Mouse (Mus musculus) retina, postnatal 7 days (tissue): ENCODE measurements at regions not wholly inside any gene's neighbourhood (a gene's known extent, or its start where the extent isn't known, plus 50 kb on each side); places are given as distances from the start of the nearest gene placed in this dataset.

Source experiments
- DNase-seq: peaks from one replicate; pipeline ENCODE4 v3.0.0-alpha.2; 2012; ENCODE audit warnings: low read depth, low spot score

- no peak for DNase-seq
Measured at GRCm38 (mm10) chr14:72113377-72113993, 378.2 kb downstream of the Gm9195 start.

DNA sequence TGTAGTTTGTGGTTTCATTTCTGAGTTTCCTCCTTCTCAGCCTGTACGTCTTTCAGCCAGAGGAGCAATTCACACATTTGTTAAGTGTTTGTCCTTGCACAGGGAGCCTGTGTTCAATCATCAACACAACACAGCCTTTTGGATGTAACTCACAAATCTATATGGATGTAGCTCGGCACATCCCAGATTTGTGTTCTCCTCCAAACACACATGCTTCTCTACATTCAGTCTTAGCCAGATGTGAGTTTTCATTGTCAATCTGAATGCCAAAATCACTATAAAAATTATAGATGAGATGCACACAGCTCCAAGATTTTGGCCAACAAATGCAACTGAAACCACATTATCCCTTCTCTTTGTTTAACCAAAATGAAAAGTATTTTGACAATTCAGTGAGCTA lies 380.9 kb downstream of the Gm9195 start:
- no peak for DNase-seq

DNA sequence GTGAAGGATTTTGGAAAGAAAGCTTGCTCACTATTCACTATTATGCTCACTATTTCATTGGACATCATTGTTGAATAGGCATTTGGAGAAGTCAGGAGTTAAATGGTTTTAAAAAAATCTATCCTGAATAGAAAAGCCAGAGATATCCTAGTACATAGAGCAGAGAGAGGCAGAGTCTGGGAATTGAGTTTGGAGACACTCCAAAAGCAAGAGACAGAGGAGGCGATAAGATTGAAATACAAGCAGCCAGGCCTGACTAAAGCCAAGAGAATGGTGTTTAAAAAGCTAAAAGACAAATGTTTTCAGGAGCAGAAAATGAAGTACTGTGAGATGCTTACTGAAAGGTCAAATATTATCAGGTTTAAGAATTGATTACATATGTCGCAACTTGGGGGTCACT lies 400.1 kb downstream of the Gm9195 start:
- DNase-seq, result no peak

GRCm38 (mm10) chr14:72081473-72081872 lies 410.2 kb downstream of the Gm9195 start:
- no peak for DNase-seq

DNA sequence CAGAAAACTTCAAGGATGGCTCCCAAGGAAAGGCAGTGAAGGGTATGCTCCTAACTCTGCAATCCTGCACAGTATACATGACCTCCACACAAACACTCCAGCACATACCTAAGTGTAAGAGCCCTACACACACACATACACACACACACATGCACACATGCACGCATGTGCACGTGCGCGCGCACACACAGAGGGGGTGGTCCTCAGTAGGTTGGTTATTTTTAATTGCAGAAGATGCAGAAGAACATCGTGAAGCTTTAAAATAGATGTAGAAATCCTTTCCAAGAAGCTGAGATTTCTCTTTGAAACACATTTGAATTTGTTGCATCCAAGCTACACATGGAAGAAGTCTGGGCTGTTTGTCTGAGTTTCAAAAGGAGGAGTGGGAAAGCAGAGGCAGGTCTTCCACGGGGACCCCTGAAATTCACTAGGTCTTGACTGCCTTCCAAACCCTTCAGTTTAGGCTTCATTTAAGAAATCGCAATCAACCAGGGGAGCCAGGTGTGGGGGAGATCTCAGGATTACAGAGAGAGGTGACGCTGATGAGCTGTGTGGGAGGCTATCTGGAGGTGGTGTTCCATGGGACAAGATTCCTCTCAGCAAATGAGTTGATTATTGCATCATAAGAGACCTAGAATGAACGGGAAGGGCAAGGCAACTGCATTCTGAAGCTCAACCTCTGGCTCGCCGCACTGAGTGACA lies 427.4 kb downstream of the Gm9195 start:
- DNase-seq, result no peak

- no peak for DNase-seq
Measured at GRCm38 (mm10) chr14:72042881-72043236, 448.8 kb downstream of the Gm9195 start.

DNA sequence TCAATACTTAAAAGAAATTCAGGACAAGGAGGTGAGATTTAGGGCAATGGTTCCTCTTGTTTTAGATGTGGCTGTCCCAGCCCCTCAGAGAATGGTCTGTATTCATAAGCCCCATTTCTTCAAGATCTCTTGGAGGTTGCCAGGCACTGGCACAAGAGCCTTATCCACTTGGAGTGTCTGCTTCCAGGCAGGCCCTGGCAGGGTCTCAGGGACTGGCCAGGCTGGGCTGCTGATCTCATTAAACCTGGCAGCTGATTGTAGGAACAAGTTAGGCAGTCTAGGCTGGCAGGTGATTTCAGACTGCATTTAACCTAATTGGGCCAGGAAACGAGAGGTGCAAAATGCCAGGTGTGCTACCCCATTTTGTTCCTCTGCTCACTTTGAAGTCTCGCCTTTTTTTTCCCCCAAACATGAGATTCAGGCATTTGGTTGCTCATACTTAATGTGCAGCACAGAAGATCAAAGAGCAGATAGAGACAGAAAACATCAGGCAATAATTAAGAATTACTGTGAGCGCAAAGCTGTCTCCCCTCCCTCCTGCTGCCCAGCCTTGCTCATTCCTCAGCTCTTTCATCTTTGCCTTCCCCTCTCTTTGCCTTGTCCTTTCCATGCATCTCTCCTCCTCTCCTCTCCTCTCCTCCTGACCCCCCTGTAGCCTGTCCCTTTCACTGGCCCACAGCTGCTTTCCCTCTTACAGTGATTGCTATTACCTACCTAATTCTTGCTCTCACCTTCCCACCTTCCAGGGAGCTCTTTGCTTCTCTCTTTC lies 449.3 kb downstream of the Gm9195 start:
- no peak for DNase-seq

DNA sequence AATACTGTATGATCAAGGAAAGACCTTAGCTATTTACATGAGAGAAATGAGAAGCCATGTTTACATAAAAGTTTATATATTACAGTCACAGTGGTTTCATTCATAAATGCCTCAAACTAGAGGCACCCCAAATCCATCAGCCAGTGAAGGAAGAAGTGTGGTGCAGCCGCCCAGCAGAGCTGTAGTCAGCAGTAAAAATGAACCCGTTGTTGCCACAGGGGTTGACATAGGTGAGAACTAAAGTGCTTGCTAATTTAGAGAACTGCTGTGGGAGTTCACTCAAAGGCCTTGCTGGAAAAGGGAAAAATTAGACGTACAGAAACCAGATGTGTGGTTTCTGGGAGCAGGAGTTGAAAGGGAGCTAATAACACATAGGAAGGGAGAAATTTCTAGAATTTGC lies 461.2 kb downstream of the Gm9195 start:
- DNase-seq, result no peak

DNA sequence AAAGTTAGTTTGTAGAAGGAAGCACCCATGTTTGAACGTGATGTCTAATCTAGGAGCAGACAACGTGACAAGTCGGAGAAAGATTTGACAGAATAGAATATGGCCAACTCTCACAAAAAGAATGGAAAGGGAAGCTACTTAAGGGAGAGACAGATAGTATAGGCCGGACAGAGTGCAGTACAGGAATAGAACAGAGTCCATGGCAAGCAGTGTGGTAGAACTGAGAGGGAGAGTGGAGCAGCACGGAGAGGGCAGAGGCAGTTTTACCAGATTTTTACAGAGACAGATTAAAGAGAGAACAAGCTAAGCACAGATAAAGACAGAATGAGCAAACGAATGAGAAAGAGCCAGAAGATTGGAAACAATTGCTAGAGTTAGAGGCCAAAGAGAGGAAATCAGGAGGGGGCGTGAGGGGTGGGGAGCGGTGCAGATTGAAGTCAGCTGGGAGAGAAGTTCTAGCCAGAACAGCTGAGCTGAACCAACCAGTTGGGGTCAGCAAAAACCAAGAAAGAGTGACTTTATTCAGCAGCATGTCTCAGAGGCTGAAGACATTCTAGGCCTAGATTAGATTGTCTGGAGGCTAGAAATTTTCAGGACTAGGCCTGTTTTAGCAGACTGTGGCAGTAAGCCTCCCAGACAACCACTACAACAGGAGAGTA lies 464.1 kb downstream of the Gm9195 start:
- DNase-seq, result no peak

DNA sequence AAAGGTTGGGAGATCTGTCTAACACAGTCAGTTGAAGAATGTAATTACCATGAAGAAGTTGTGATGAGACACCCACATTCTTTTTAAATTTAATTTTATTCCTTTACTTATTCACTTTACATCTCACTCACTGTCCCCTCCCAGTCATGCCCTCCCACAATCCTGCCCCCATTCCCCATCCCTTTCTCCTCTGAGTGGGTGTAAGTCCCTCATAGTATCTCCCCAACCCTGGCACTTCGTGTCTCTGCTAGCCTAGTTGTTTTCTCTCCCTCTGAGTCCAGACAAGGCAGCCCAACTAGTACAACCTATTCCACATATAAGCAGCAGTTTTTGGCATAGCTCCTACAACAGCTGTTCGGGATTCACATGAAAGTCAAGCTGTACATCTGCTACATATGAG lies 487.3 kb downstream of the Gm9195 start:
- DNase-seq, result no peak

DNA sequence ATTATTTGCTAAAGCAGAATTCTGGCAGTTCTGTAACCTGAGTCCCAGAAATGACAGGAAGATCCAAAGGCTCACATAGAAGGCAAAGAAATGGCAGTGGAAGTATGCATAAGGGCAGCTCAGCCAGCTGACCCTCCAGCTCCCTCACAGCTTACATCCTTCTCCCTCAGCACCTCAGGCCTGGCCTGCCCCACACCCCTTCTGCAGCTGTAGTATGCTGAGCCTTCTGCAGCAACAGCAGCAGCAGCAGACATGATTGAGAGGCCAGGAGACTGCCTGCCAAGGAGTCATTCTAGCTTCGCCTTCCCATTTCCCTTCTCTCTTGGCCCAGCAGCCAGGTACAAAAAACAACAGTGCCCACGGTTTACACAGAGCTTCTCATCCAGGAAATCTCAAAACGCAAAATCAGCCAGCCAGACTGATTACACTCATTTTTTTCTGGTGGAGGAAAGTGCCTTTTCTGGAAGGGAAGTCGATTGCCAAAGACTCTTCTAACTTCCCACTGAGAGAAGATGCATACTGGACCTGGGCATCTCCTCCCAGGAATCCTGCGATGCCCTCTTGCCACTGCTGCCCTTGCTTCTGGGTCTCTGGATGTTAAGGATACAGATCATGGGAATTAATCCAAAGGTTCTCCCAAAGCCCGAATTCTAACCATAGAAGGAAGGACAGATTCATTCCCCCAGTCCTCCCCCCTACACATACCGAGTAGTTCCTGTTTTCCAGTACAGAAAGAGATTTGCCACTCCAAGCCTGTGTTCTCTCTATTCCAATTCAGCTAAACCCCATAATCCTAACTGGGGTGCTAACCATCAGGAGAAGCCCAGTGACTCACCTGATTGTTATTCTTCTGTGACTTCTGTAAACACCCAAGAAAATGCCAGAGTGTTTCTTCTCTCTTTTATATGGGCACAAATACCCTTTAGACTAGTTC lies 489.2 kb downstream of the Gm9195 start:
- no peak for DNase-seq

- DNase-seq, result no peak
Measured at GRCm38 (mm10) chr14:71973016-71973415, 518.6 kb downstream of the Gm9195 start.

DNA sequence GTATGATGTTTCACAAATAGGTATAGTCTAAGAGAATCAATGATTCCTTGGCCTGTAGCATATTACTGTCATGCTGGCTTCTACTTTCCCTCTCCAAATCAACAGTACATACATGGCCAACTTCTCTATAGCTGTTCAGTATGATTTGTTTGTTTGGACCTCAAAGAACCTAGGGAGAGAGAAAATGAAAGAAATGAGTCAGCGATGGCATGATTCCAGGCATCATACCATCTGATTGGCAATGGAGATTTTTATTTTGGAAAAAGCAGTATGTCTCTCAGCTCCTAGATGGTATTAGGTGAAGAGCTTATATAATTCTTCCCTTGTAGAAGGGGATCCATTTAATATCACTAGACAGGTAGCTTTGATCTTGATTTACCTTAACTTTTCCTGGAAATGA lies 519.1 kb downstream of the Gm9195 start:
- no peak for DNase-seq

GRCm38 (mm10) chr14:71967646-71968045 lies 524.0 kb downstream of the Gm9195 start:
- DNase-seq, result no peak

- DNase-seq, result no peak
Measured at GRCm38 (mm10) chr14:71963389-71964169, 528.1 kb downstream of the Gm9195 start.

DNA sequence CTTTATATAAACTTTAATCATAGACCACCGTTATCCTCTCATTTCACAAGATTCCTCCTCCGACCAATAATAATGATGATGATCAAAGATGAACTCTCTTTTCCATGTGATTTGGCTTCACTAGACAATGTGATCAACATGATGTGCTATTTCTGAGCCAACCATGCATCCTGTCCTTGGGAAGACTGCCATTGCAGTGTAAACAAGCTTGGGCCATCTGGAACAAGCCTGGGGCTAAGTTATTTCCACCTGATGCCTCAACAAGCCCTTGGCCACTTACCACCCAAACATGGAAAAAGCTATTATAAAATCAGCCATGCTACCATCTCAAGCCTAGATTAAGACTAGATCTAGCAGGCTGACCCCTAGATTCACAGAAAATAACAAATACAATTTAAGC lies 542.9 kb downstream of the Gm9195 start:
- no peak for DNase-seq

DNA sequence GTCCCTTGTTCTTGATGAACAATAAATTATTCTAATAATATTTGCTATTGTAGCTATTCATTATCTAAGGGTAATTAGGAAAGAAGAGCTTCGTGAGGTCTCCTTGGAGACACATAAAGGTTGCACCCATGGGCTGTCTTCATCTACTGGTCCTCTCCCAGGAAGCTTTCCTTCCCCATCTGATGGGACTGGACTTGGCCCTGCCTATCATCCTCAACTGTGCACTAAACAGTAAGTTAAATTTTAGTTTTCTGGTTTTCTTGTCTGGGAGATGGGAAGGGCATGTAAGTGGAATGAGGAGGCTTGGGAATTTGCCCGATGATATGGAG lies 554.5 kb downstream of the Gm9195 start:
- DNase-seq, result no peak

DNA sequence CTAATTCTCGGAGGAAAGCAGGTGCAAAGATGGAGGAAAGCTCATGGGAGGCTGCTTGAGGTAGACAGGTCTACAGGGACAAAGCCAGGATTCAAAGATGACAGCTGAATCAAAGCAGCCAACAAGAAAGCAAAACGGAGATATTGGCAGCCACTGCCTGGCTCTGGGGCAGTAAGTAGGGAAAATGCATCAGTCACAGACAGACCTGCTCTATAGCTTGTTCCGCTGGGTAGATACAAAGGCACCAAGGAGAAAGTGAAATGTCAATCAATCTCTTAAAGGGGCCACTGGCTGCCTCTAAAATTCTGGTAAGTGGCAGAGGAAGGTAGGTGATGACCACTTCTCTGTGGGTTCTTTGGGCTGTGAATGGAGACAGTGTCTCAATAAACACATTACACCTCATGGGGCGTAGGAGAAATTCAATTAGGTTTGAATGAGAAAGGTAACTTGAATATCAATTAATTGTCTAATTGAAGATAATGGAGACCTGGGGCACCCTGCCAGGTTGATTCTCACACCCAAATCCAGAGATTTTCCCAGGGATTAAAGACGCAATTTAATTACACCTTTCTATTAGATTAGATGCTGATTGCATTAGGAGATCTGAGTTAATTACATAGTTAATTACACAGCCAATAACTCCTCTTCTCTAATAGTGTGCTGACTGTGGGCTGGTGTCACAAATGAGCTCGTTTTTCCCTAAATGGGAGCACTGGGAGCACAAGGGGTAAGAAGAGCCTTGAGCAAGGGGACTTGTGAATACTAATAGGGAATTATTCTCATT lies 555.1 kb downstream of the Gm9195 start:
- no peak for DNase-seq

DNA sequence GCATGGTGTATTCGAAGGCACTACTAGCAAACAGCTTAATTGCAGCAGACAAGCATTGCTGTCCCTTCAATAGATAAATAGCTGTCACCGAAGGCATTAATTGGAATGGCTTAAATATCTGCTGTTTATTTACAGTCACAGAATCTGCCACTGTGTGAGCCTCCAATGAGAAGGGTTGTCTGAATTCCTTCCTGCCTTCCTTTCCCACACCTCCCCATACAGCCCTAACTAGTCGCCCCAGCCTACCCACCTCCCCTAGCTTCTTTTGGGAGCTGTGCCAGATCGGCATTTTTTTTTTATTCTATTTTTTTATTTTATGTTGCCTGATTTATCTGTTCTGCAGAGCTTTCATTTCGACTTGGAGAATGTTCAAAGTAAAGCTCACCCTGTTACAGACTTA lies 575.7 kb downstream of the Gm9195 start:
- no peak for DNase-seq

DNA sequence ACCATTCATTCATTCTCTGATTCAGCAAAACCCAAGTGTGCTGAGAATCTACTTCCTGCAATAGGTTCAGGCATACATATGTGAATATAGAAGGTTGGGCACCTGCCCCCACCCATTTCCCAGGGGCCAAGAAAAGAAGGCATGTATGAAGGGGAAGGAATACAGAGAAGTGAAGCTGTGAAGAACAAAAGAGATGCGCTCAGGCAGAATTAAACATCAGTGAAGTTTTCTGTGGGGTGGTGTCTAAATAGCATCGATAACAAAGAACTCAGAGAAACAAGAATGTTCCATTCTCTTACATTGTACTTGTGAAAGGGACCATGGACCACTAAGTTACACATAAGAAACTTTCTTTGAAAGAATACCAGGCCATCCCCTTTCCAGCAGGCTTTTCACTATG lies 580.7 kb downstream of the Gm9195 start:
- no peak for DNase-seq
